Mouse (Mus musculus): ENCODE data around the gene F2r.

GRCm38 (mm10) chr13:95651870-95652668 lies 33.8 kb upstream of the F2r start:
- no peak for TF ChIP-seq POLR2A (IDR thresholded peaks at IDR 0.05; ENCODE audit: borderline replicate concordance, control insufficient read depth, low read depth, low read length)
- no peak for TF ChIP-seq CTCF (IDR thresholded peaks at IDR 0.05; ENCODE audit: control insufficient read depth, insufficient read depth, low read length)
